Mouse (Mus musculus) spleen, adult 2 months (tissue): Measurements from ENCODE around the gene Tsacc.
"Not testable (repeated sequence)": the region's sequence is repeated elsewhere in the genome, so short reads cannot be mapped to it uniquely, and the experiment has no call there.

Experiments
- CTCF ChIP-seq: fragments of 200-500 bp; IDR thresholded peaks from 2 replicates; pipeline ENCODE4 v1.5.1; 2011; ENCODE audit warnings: mild to moderate bottlenecking, inconsistent platforms; ENCODE audit not compliant: insufficient read depth, insufficient read length, insufficient replicate concordance; ENCODE audit errors: extremely low read depth
- POLR2A ChIP-seq: fragments of 200-500 bp; IDR thresholded peaks from 2 replicates; pipeline ENCODE4 v1.6.1; 2011; ENCODE audit warnings: low read depth, low read length, inconsistent platforms

GRCm38 (mm10) chr3:88295272-88295671 is 1.5 kb downstream of the Tsacc start:
- not testable (repeated sequence) for TF ChIP-seq POLR2A, CTCF
